In the genomic region with DNA sequence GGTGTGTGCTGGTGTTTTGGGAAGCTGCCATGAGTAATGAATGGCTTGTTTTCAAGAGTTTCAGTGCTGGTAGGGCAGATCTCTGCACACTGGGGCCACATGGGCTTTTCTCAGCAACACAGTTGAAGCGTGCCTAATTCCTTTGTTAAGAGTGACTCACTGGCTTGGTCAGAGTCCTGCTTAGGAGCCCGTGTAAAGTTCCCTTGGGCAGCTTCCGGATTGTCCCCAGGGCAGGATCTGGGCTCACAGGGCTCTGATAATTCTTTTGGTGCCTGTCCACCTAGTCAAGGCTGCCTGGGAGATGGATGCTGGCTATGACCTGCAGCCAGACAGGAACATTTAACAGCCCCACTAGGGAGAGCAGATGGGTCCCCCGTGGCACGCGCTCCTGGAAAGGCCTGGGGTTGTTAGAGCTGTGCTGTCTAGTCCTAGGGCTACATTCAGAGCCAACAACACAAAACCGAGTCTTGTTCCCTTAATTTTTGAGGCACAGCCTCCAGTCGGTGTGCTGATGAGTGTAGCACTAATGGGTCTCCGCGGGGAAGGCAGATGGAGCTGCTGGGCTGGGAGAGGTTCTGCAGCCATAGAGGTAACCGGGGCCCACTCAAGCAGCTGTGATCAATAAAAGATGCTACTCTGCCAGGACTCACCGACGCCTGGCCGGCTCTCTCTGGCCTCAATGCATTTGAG, we compare ENCODE assay signal across 9 mouse cellular contexts. TPM values are rescaled to one million over a fixed set of nuclear protein-coding genes. Genes with fewer than 3 reads are reported as not detected.
DNase-seq lines count a peak whose midpoint lies in the region; ATAC-seq and TF ChIP-seq lines count a peak whose summit lies in the region.
"Had no signal": no experiment of that assay in that cellular context is flagged by ENCODE, and none has a peak within 500 bp of the region (broad histone marks: within the 10 kb centered on the region; RNA-seq: fewer than 3 reads in every experiment).

No protein-coding gene starts in this region.

- H3K36me3 ChIP-seq in kidney, embryonic 14.5 days (ENCODE audit: control insufficient read depth, insufficient read depth, low read length), result peaks cover 23% of the 10 kb centered on the region; the same call in 1 of the 2 replicates
- H3K36me3 ChIP-seq in stomach, postnatal 0 days (ENCODE audit: control insufficient read depth, insufficient read depth, low read length), result peaks cover 6% of the 10 kb centered on the region

- peak; percentile 76 for ATAC-seq in kidney, embryonic 14.5 days (ENCODE audit: low FRiP score, low TSS enrichment)
- peak; percentile 48 for ATAC-seq in stomach, postnatal 0 days (ENCODE audit: low FRiP score, low TSS enrichment)

- H3K9me3 ChIP-seq in kidney, embryonic 14.5 days (ENCODE audit: control insufficient read depth, low read length), result peaks cover 7% of the 10 kb centered on the region; the same call in 1 of the 2 replicates
- no peaks in the 10 kb centered on the region for H3K9me3 ChIP-seq in stomach, postnatal 0 days (ENCODE audit: control insufficient read depth, low read length)

- peak overlapping the region; percentile 78 for H3K27ac ChIP-seq in kidney, embryonic 14.5 days (ENCODE audit: low read depth, low read length)
- no peak overlapping the region for H3K27ac ChIP-seq in stomach, postnatal 0 days (replicated peaks)

- DNase-seq in left cerebral cortex, adult 11 months (ENCODE audit: low spot score), result peak; percentile 57
- no peak for DNase-seq in left cerebral cortex, adult 18-20 months (ENCODE audit: low spot score in 2 of 2)
- peak; percentile 81 for DNase-seq in embryo, embryonic 10 days (ENCODE audit: low spot score)
- peak; percentile 65 for DNase-seq in gastrocnemius, postnatal 14 days
- DNase-seq in lung, postnatal 14 days, result peak; percentile 11
- DNase-seq in stomach, postnatal 0 days (ENCODE audit: low spot score), result no peak
- no peak for DNase-seq in thymus, postnatal 36 days

- H3K4me1 ChIP-seq in kidney, embryonic 14.5 days (ENCODE audit: control insufficient read depth, insufficient read depth, low read length), result peaks cover 20% of the 10 kb centered on the region
- no peaks in the 10 kb centered on the region for H3K4me1 ChIP-seq in stomach, postnatal 0 days (replicated peaks; ENCODE audit: control insufficient read depth, insufficient read depth)
- H3K4me1 ChIP-seq: megakaryocyte, embryonic 14.5 days had no signal

- intact Hi-C loops in gastrocnemius, postnatal 14 days (cut with DNase I; ENCODE audit: low total_unique reads), result no loop called here

- no peaks in the 10 kb centered on the region for H3K27me3 ChIP-seq in kidney, embryonic 14.5 days (ENCODE audit: control insufficient read depth, insufficient read depth, low read length)
- no peaks in the 10 kb centered on the region for H3K27me3 ChIP-seq in stomach, postnatal 0 days (ENCODE audit: control insufficient read depth, insufficient read depth, low read length)
- H3K27me3 ChIP-seq: megakaryocyte, embryonic 14.5 days had no signal

- no peak overlapping the region for H3K4me2 ChIP-seq in kidney, embryonic 14.5 days (replicated peaks; ENCODE audit: low read depth, low read length)
- no peak overlapping the region for H3K4me2 ChIP-seq in stomach, postnatal 0 days (replicated peaks; ENCODE audit: low read depth)

- no peak for TF ChIP-seq CTCF in stomach, postnatal 0 days (IDR thresholded peaks at IDR 0.05; ENCODE audit: low read depth)

- WGBS in kidney, embryonic 14.5 days, result 24% methylated on average over 14 of the region's 14 CpGs
- 59% methylated on average over 14 of the region's 14 CpGs for WGBS in stomach, postnatal 0 days

- no peak overlapping the region for H3K4me3 ChIP-seq in kidney, embryonic 14.5 days (ENCODE audit: low read length)
- H3K4me3 ChIP-seq in stomach, postnatal 0 days (ENCODE audit: low read depth, low read length), result no peak overlapping the region
- H3K4me3 ChIP-seq: megakaryocyte, embryonic 14.5 days had no signal

- no peak overlapping the region for H3K9ac ChIP-seq in kidney, embryonic 14.5 days (ENCODE audit: low read depth, low read length)
- H3K9ac ChIP-seq in stomach, postnatal 0 days (ENCODE audit: low read length), result no peak overlapping the region

- no peak for TF ChIP-seq EP300 in stomach, postnatal 0 days (optimal IDR thresholded peaks at IDR 0.05)

RNA-seq across cellular contexts. Expression of gene Pepd, which starts 27.2 kb away (rescaled TPM):
- 10 to 100 TPM; 29.8 to 34.4 TPM for total RNA-seq in left cerebral cortex, adult 18-20 months (2021)
- 10 to 100 TPM; 25.4 to 27.0 TPM for total RNA-seq in gastrocnemius, postnatal 14 days (2021)
- 109 and 122 TPM in 2 replicates for polyA plus RNA-seq in kidney, embryonic 14.5 days (2014; fragmentation: Nextera tagmentation; extraction: Ambion mirVana)
- polyA plus RNA-seq in stomach, postnatal 0 days (2015; fragmentation: Nextera tagmentation; extraction: Ambion mirVana), result 48.7 and 48.8 TPM in 2 replicates

Comparison
In these comparisons a context has a peak if more than half of its experiments do, and no peak if none do; other contexts are left out.
1. DNase-seq: peak in left cerebral cortex, adult 11 months (single experiment), embryo, embryonic 10 days (single experiment), gastrocnemius, postnatal 14 days (single experiment) and lung, postnatal 14 days (single experiment); none in left cerebral cortex, adult 18-20 months (0 of 2), stomach, postnatal 0 days (single experiment) and thymus, postnatal 36 days (0 of 2).